Mouse (Mus musculus): ENCODE data around the gene Vmn1r212.
"Not testable (repeated sequence)": the region's sequence is repeated elsewhere in the genome, so short reads cannot be mapped to it uniquely, and the experiment has no call there.

The Vmn1r212 gene

GRCm38 (mm10) chr13:22884105-22884504 lies at the start of gene Vmn1r212:
TSS of gene Vmn1r212 (minus strand) at chr13:22884205.
- DNase-seq (ENCODE audit: low read depth), result no peak

- no peak for DNase-seq (ENCODE audit: low read depth)
Observed at GRCm38 (mm10) chr13:22879257-22879656, 4.7 kb downstream of the Vmn1r212 start.

DNA sequence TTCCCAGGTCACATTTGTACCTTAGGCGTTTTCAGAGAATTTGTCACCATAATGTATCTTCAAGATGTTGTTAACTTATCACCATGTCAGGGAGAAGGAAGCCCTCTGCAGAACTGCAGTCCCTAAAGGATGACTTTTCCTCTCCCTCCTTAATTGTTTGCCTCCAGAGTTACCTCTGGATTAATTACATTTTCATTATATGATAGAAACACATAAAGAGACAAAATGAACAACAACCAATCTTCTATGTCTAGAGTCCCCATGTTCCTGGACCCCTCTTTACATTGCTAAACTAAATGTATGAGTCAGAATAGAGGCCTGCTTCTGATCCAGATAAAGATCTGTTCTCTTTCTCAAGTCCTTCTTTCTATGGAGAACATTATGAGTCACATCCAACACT lies 26.5 kb downstream of the Vmn1r212 start, which contains the start of gene Vmn1r211:
Vmn1r211 (minus strand) TSS at position 101 of the 400 bp plus-strand sequence.
- DNase-seq (ENCODE audit: low read depth), result no peak

GRCm38 (mm10) chr13:22854760-22855159 lies 29.2 kb downstream of the Vmn1r212 start:
- no peak for DNase-seq (ENCODE audit: low read depth)

- no peak for DNase-seq (ENCODE audit: low read depth)
Observed at GRCm38 (mm10) chr13:22846798-22847197, 37.2 kb downstream of the Vmn1r212 start.

GRCm38 (mm10) chr13:22844304-22844703 lies 39.7 kb downstream of the Vmn1r212 start:
- not testable (repeated sequence) for DNase-seq (ENCODE audit: low read depth)

All from c-Kit-positive CD71-positive TER-119-negative erythroid progenitor cells, embryonic 14.5 days (primary cell).